Mouse (Mus musculus) adrenal gland, postnatal 0 days (tissue): ENCODE measurements around the gene Ncbp3. TPM values are rescaled to one million over a fixed set of nuclear protein-coding genes. Genes with fewer than 3 reads are reported as not detected.

Experiments used
- polyA plus RNA-seq: library from polyadenylated mRNA; unstranded; fragments of >200 nt; fragmentation: Nextera tagmentation; extraction: Ambion mirVana; gene quantifications from 2 replicates; pipeline ENCODE4 v1.2.1, GENCODE M21; 2015

Gene Ncbp3
- 5.6 and 8.5 TPM in 2 replicates for polyA plus RNA-seq

GRCm38 (mm10) chr11:73047542-73047996, at the start of gene Ncbp3:
Gene Ncbp3, plus strand, starts transcription at chr11:73047783.

DNA sequence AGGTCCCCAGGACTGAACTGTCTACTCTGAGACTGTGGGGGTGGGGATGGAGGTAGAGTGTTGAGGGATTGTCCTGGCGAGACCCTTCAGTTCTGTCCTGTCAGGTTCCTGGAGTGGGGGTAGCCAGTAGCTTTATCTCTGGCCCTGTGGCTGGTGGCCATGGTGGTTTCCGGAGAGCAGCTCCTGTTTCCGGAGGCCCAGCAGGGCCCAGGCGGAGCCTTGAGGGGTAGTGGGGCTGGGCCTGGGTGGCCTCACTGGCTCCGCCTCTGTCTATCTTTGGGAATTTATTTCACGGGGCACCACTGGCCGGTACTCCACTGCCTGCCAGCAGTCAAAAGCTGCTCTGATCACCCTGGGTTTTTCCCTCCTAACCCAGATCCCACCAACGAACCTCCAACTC, 48.8 kb upstream of the Ncbp3 start, which contains the start of gene P2rx1:
P2rx1 (plus strand) TSS at position 333 of the 400 bp plus-strand sequence.

DNA sequence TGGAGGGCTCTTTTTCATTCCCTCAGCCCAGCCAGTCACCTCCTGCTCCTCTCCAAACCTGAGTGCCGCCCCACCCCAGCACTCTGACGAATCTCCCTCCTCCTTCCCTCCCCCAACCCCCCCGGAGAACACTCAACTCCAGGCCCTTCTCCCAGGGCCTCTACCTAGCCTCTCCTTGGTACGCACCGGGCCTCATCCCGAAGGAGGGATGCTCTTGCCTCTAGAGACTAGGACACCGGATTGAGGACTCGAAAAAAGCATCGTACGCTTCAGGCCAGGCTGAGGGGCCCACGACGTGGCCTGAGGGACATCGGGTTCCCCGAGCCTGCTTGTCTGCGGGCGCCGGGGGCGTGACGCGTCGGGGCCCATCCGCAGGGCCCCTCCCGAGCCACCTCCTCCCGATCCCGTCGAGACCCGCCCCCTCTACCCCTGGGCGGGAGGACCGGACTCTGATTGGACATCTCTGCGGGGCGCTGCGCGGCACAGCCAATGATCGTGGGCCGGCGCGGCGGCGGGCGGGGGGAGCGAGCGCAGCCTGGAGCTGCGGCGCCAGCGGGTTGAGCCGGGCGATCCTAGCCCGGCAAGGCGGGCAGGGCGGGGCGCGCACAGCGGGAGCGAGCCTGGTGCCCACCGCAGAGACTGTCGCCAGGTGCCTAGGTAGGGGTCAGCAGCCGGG, 29.0 kb upstream of the Ncbp3 start, which contains the start of gene Camkk1:
Camkk1 (plus strand) TSS at position 538 of the 676 bp plus-strand sequence.

DNA sequence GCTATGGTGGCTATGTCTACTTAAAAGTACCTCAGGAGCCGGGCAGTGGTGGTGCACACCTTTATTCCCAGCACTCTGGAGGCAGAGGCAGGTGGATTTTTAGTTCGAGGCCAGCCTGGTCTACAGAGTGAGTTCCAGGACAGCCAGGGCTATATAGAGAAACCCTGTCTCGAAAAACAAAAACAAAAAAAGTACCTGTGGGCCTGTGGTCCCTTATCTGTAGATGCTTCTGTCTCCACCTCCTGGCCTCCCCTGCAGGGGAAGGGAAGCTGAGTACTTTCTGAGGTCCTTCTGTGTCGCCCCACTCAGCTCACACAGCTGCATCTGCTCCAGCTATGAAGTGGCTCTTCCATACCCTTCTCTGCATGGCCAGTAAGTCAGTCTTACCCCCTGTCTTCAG, 42.7 kb downstream of the Ncbp3 start, which contains the start of gene Itgae:
Itgae (plus strand) TSS at position 301 of the 400 bp plus-strand sequence.

DNA sequence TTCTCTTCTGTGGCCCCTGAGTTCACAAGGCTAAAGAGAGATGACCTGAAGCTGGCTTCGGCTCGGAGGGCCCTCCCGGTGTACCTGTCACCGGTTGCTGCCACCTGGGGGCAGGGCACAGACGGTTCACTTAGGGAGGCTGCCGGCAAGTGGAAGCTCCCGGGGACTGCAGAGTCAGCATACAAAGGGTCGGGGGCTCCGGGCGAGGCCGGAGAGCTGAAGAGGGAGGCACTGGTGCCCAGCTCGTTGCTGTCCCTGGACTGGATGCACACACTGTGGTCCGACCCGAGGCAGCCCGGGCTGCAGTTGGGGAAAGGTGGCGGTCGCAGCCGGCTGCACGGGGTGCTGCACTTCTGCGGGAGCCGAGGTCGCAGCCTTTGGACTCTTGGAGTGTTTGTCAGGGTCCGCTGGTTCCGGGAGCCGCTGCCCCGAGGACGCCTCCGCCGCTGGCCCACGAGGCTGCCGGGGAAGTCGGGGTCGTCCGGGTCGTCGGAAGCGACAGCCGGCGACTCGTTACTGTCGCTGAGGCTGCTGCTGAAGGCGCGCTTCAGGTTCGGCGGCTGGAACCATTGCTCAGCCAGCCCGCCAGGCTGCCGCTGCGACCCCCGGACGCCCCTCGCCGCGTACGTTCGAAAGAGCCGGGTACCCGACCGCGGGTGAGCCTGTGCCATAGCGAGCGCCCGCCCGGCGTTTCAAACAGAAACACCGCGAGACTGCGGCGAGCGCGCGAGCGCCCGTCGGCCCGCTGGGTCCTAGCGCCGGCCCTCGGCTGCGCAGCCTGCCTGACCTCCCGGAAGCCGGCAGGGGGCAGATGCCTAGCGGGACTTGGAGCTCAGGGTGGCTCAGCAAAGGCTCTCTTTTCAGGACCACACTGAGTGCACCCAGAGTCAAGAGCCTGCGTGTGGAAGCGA, 90.3 kb downstream of the Ncbp3 start, which contains the start of gene Haspin:
Haspin (minus strand) TSS at position 704 of the 911 bp plus-strand sequence.

Other genes starting within 250 kb of the Ncbp3 start
- gene Atp2a3, start 86.6 kb upstream of the Ncbp3 start, polyA plus RNA-seq, result 4.7 and 4.8 TPM in 2 replicates
- gene P2rx1, start 48.7 kb upstream of the Ncbp3 start, polyA plus RNA-seq, result 1.0 and 1.1 TPM in 2 replicates
- 2.2 and 2.8 TPM in 2 replicates for gene Camkk1, start 28.8 kb upstream of the Ncbp3 start, polyA plus RNA-seq
- gene Itgae, start 42.8 kb downstream of the Ncbp3 start, polyA plus RNA-seq, result 0.03 and 0.21 TPM in 2 replicates
- gene Haspin, start 90.5 kb downstream of the Ncbp3 start, polyA plus RNA-seq, result 2.9 and 3.1 TPM in 2 replicates
- 0.50 TPM in 2 replicates for gene P2rx5, start 112.6 kb downstream of the Ncbp3 start, polyA plus RNA-seq
- 111 and 130 TPM in 2 replicates for gene Emc6, start 129.3 kb downstream of the Ncbp3 start, polyA plus RNA-seq
- 152 and 167 TPM in 2 replicates for gene Tax1bp3, start 129.3 kb downstream of the Ncbp3 start, polyA plus RNA-seq
- gene Ctns, start 151.3 kb downstream of the Ncbp3 start, polyA plus RNA-seq, result 12.1 and 15.4 TPM in 2 replicates
- 4.2 and 5.5 TPM in 2 replicates for gene Shpk, start 151.7 kb downstream of the Ncbp3 start, polyA plus RNA-seq
- gene Trpv1, start 186.5 kb downstream of the Ncbp3 start, polyA plus RNA-seq, result 0.10 and 0.35 TPM in 2 replicates
- gene Trpv3, start 219.6 kb downstream of the Ncbp3 start, polyA plus RNA-seq, result 0.06 and 0.08 TPM in 2 replicates